Mouse (Mus musculus): ENCODE data around the gene Plxnb3.

Plxnb3 gene

GRCm38 (mm10) chrX:73785666-73786065 is 28.8 kb downstream of the Plxnb3 start:
- DNase-seq (ENCODE audit: low read depth, low spot score), result no peak

GRCm38 (mm10) chrX:73786364-73787224 is 29.7 kb downstream of the Plxnb3 start, which contains the start of the genes Idh3g and Ssr4:
Gene Idh3g, minus strand, starts transcription at chrX:73786897.
Gene Ssr4, plus strand, starts transcription at chrX:73787028.
- peak; percentile 85 for DNase-seq (ENCODE audit: low read depth, low spot score)

- no peak for DNase-seq (ENCODE audit: low read depth, low spot score)
Measured at GRCm38 (mm10) chrX:73787225-73787558, 30.3 kb downstream of the Plxnb3 start.

GRCm38 (mm10) chrX:73788501-73788900 is 31.6 kb downstream of the Plxnb3 start:
- no peak for DNase-seq (ENCODE audit: low read depth, low spot score)

GRCm38 (mm10) chrX:73793039-73793438 is 36.1 kb downstream of the Plxnb3 start:
- no peak for DNase-seq (ENCODE audit: low read depth, low spot score)

GRCm38 (mm10) chrX:73793505-73793904 is 36.6 kb downstream of the Plxnb3 start:
- DNase-seq (ENCODE audit: low read depth, low spot score), result no peak

GRCm38 (mm10) chrX:73797511-73797910 is 40.6 kb downstream of the Plxnb3 start:
- DNase-seq (ENCODE audit: low read depth, low spot score), result no peak

GRCm38 (mm10) chrX:73798502-73798901 is 41.6 kb downstream of the Plxnb3 start:
- peak; percentile 39 for DNase-seq (ENCODE audit: low read depth, low spot score)

GRCm38 (mm10) chrX:73805814-73806213 is 48.9 kb downstream of the Plxnb3 start:
- no peak for DNase-seq (ENCODE audit: low read depth, low spot score)

GRCm38 (mm10) chrX:73815072-73815471 is 58.2 kb downstream of the Plxnb3 start:
- no peak for DNase-seq (ENCODE audit: low read depth, low spot score)

- DNase-seq (ENCODE audit: low read depth, low spot score), result no peak
Measured at GRCm38 (mm10) chrX:73816596-73817314, 59.9 kb downstream of the Plxnb3 start.

Measured in WW6 (cell line).